Mouse (Mus musculus) liver, adult 2 months (tissue): Measurements from ENCODE around the gene Slc28a3. TPM values are rescaled to one million over a fixed set of nuclear protein-coding genes. Genes with fewer than 3 reads are reported as not detected.

ENCODE experiments used
- DNase-seq: peaks from one replicate; pipeline ENCODE4 v3.0.0-alpha.2; 2011; ENCODE audit warnings: low read depth, low spot score; ENCODE audit errors: extremely low read depth
- H3K27ac ChIP-seq: fragments of 200-500 bp; replicated peaks from 2 replicates; pipeline ENCODE4 v1.5.1; 2012; ENCODE audit warnings: low read depth, mild to moderate bottlenecking, control low read depth, inconsistent platforms, low read length; ENCODE audit not compliant: insufficient read depth
- H3K27me3 ChIP-seq: fragments of 200-500 bp; 2 replicates; pipeline ENCODE4 v1.6.1; 2012; ENCODE audit warnings: mild to moderate bottlenecking, moderate library complexity, low read length, inconsistent platforms; ENCODE audit not compliant: control insufficient read depth, insufficient read depth
- H3K36me3 ChIP-seq: fragments of 200-500 bp; 2 replicates; pipeline ENCODE4 v1.6.1; 2012; ENCODE audit warnings: low read length, inconsistent platforms; ENCODE audit not compliant: control insufficient read depth, insufficient read depth
- H3K4me1 ChIP-seq: fragments of 200-500 bp; 2 replicates; pipeline ENCODE4 v1.6.1; 2011; ENCODE audit warnings: low read length; ENCODE audit not compliant: control insufficient read depth, insufficient read depth
- H3K4me3 ChIP-seq: fragments of 200-500 bp; 2 replicates; pipeline ENCODE4 v1.5.1; 2011; ENCODE audit warnings: low read depth, mild to moderate bottlenecking, control low read depth, low read length, moderate library complexity; ENCODE audit not compliant: insufficient read depth
- H3K79me2 ChIP-seq: fragments of 200-500 bp; 2 replicates; pipeline ENCODE4 v1.6.1; 2012; ENCODE audit warnings: inconsistent platforms, mild to moderate bottlenecking, low read length, moderate library complexity; ENCODE audit not compliant: control insufficient read depth, insufficient read depth
- H3K9ac ChIP-seq: fragments of 200-500 bp; 2 replicates; pipeline ENCODE4 v1.6.1; 2012; ENCODE audit warnings: low read depth, mild to moderate bottlenecking, control low read depth, inconsistent platforms, low read length
- CTCF ChIP-seq: fragments of 200-500 bp; IDR thresholded peaks from 2 replicates; pipeline ENCODE4 v1.5.1; 2011; ENCODE audit warnings: low read depth, low read length, control low read depth
- POLR2A ChIP-seq: fragments of 200-500 bp; IDR thresholded peaks from 2 replicates; pipeline ENCODE4 v1.6.1; 2011; ENCODE audit warnings: low read length, control low read depth; ENCODE audit not compliant: insufficient read depth; ENCODE audit errors: extremely low read depth
- WGBS: fragments of 180-500 bp; shearing (Covaris S2); methylation state at CpG from one replicate; pipeline ENCODE4 v1.1.7; 2018; 5-methylcytosine and 5-hydroxymethylcytosine counted together
- polyA plus RNA-seq: library from polyadenylated mRNA; depleted of rRNA; stranded (reverse); fragments of >200 nt; gene quantifications from 2 replicates; pipeline ENCODE4 v1.2.3, GENCODE M21; 2012; rRNA removed
- total RNA-seq: library from RNA; depleted of rRNA; stranded (reverse); fragments of >200 nt; gene quantifications from 2 replicates; pipeline ENCODE4 v1.2.3, GENCODE M21; 2014; rRNA removed

Slc28a3 gene
- total and polyA plus RNA-seq, 2 experiments, result not detected

DNA sequence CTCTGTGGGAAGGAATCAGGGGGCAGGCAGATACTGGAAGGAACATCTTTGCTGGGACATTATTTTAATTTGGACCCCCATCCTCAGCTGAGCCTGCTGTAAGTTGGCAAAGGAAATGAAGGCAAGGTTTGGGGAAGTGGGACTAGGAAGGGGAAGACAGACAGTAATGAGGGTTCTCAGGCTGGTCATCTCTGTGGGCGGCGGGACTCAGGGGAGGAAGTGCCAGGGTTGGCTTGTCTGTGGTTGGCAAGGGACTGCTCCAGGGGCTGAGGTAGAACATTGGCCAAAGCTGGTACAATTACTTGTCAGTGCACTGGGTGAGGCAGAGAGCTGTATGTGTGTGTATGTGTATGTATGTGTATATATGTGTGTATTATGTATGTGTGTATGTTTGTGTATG lies 107.1 kb downstream of the Slc28a3 start:
- TF ChIP-seq POLR2A (no peak), CTCF (no peak)
- 83% methylated on average over 2 of the region's 2 CpGs for WGBS

DNA sequence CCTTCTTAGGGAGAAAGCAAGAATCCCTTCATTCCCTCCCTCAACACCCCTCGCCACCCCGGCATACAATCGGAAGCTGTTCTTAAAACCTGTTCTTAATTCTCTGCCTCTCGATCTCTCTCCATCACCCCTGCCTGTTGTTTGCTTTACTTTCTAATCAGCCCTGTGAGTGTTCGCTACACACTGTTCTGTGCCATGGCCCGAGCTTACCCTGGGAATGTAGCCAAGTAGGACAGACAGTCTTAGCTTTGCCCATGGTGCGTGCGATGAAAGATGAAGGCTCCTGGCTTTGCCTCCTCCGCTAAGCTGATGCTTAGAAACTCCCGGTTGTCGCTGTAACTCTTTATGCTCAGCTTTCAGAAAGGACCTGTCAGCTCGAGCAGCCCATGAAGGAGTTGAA lies 112.9 kb downstream of the Slc28a3 start:
- Histone ChIP-seq H3K79me2 (no peaks in the 10 kb centered on the region), H3K4me1 (no peaks in the 10 kb centered on the region), H3K9ac (no peak overlapping the region), H3K36me3 (no peaks in the 10 kb centered on the region), H3K4me3 (no peak overlapping the region), H3K27me3 (no peaks in the 10 kb centered on the region), H3K27ac (no peak overlapping the region)
- 69% methylated on average over 12 of the region's 12 CpGs for WGBS
- TF ChIP-seq CTCF (no peak), POLR2A (no peak)
- no peak for DNase-seq

More for the DNA sequence above, 107.1 kb downstream of the Slc28a3 start:
- Histone ChIP-seq H3K27me3 (no peaks in the 10 kb centered on the region), H3K36me3 (no peaks in the 10 kb centered on the region), H3K4me3 (no peak overlapping the region), H3K4me1 (no peaks in the 10 kb centered on the region), H3K27ac (no peak overlapping the region), H3K9ac (no peak overlapping the region), H3K79me2 (no peaks in the 10 kb centered on the region)
- no peak for DNase-seq

Other genes with a start within 250 kb of the Slc28a3 start
- 26.8 and 27.3 TPM in 2 replicates for gene 2210016F16Rik, start 225.7 kb downstream of the Slc28a3 start, total RNA-seq
- gene 2210016F16Rik, start 225.7 kb downstream of the Slc28a3 start, polyA plus RNA-seq, result 19.0 and 19.3 TPM in 2 replicates
- gene Rmi1, start 208.6 kb downstream of the Slc28a3 start, total RNA-seq, result 9.3 and 9.5 TPM in 2 replicates
- 5.1 and 5.4 TPM in 2 replicates for gene Rmi1, start 208.6 kb downstream of the Slc28a3 start, polyA plus RNA-seq
- 241 and 280 TPM in 2 replicates for gene Hnrnpk, start 207.5 kb downstream of the Slc28a3 start, total RNA-seq
- 140 and 162 TPM in 2 replicates for gene Hnrnpk, start 207.5 kb downstream of the Slc28a3 start, polyA plus RNA-seq
- gene Ntrk2, start 195.7 kb upstream of the Slc28a3 start, total RNA-seq, result 0.55 and 4.2 TPM in 2 replicates
- 1.5 and 12.1 TPM in 2 replicates for gene Ntrk2, start 195.7 kb upstream of the Slc28a3 start, polyA plus RNA-seq